Mouse (Mus musculus) adrenal gland, postnatal 10 days (tissue): ENCODE measurements around the gene Nr0b2. TPM values are rescaled to one million over a fixed set of nuclear protein-coding genes. Genes with fewer than 3 reads are reported as not detected.
"Not testable (repeated sequence)": the region's sequence is repeated elsewhere in the genome, so short reads cannot be mapped to it uniquely, and the experiment has no call there.

ENCODE experiments used
- DNase-seq: peaks from one replicate; pipeline ENCODE4 v3.0.0; 2021; ENCODE audit warnings: mixed read lengths
- long read RNA-seq, 2 experiments: library from polyadenylated mRNA; stranded (forward); transcript quantifications; one replicate each; pipeline ENCODE4 v2.0.0; 2021
- total RNA-seq, 2 experiments: library from RNA; stranded (reverse); gene quantifications; 2 replicates each; pipeline ENCODE4 v1.2.3; 2021

Gene Nr0b2
- total RNA-seq = 10 to 100 TPM; 18.0 to 19.3 TPM
- long read RNA-seq, experiment 1, transcript Nr0b2-201 (2 exons, 1,132 nt) = major isoform, 46 of 56 reads
- long read RNA-seq, experiment 1, partial matches to known transcripts = 3 of 56 reads
- long read RNA-seq, experiment 1, other reads (novel, unspliced or antisense) = 7 of 56 reads
- long read RNA-seq, experiment 2, transcript Nr0b2-201 (2 exons, 1,132 nt) = major isoform, 19 of 24 reads
- long read RNA-seq, experiment 2, partial matches to known transcripts = 2 of 24 reads
- long read RNA-seq, experiment 2, other reads (novel, unspliced or antisense) = 3 of 24 reads

- peak; percentile 84 for DNase-seq
Measured at GRCm38 (mm10) chr4:133552768-133553447, at the start of gene Nr0b2. Nr0b2 (plus strand) TSS chr4:133553376.

DNA sequence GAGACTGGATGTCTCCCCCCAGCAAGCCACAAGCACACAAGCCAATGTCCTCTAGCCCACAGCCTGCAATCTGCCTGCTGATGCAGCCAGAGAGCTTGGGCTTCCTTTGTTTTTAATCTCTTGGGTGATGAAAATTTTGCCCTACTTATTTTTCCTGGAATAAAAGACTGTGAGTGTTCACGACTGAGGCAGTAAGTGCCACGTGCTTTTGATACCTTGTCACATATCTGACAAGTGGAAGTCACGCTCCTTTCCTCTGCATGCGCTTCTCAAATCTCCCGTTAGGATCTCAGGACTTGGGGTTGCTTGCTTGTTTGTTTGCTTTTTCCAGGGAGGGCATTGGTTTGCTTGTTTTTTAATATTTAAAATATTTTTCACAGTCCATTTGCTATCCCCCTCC lies 48.9 kb upstream of the Nr0b2 start:
- no peak for DNase-seq

DNA sequence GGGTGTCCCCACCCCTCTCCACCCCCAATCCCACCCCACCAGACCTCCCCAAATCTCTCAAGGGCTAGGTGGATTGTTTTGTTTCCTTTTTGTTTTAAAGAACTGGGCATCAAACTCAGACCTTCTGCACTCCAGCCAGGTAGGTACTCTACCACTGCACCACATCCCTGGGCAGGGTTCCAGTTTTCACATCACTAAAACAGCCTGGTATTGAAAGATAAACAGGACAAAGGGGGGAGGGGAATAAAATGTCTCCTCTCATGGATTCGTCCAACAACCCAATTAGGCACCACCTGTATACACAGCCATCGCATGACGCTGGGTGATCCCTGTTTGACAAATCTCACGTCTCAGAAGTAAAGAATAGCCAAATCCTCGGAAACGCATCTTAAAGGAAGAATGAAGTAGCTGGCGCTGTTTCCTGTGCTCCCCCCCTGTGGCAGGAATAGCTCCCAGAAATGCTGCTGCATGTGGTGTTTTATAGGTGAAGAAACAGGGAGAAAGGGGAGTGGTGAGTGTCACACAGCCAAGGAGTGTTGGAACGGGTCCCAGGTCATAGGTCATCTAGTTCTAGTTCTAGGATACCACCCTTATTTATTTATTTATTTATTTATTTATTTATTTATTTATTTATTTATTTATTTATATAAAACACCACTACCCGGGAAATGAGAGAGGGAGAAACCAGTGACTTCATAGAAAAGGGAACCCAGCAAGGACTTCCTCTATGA lies 48.3 kb upstream of the Nr0b2 start:
- no peak for DNase-seq

- no peak for DNase-seq
Measured at GRCm38 (mm10) chr4:133506573-133506972, 46.6 kb upstream of the Nr0b2 start.

DNA sequence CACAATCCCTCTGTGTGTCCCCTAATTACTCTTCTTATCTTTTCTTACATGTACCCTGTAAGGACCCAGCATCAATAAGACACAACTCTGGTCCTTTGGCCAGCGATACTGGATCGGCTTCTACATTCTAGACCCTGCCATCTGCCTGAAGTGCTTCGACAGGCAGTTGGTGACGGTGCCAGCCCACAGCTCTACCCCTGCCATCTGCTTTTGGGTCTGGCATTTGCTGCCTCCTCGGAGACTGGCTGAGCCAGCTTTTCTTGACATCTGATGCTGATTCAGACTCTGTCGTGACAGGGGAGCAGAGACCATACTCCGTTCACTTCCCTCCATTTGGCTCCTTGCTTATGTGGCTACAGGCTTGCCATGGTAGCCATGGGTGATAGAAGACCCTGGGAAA lies 44.2 kb upstream of the Nr0b2 start:
- DNase-seq = no peak

- no peak for DNase-seq
Measured at GRCm38 (mm10) chr4:133511050-133511449, 42.1 kb upstream of the Nr0b2 start.

DNA sequence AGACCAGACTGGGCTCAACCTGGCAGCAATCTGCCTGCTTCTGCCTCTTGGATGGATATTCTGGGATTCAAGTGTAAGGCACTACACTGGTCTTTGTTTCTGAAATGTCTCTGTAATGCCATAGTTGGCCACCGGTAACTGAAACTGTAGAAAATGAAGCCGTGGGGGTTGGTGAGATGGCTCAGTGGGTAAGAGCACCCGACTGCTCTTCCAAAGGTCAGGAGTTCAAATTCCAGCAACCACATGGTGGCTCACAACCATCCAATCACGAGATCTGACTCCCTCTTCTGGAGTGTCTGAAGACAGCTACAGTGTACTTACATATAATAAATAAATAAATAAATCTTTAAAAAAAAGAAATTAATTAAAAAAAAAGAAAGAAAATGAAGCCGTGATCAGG lies 40.7 kb upstream of the Nr0b2 start:
- DNase-seq = not testable (repeated sequence)

- peak; percentile 84 for DNase-seq
Measured at GRCm38 (mm10) chr4:133512972-133513371, 40.2 kb upstream of the Nr0b2 start.

DNA sequence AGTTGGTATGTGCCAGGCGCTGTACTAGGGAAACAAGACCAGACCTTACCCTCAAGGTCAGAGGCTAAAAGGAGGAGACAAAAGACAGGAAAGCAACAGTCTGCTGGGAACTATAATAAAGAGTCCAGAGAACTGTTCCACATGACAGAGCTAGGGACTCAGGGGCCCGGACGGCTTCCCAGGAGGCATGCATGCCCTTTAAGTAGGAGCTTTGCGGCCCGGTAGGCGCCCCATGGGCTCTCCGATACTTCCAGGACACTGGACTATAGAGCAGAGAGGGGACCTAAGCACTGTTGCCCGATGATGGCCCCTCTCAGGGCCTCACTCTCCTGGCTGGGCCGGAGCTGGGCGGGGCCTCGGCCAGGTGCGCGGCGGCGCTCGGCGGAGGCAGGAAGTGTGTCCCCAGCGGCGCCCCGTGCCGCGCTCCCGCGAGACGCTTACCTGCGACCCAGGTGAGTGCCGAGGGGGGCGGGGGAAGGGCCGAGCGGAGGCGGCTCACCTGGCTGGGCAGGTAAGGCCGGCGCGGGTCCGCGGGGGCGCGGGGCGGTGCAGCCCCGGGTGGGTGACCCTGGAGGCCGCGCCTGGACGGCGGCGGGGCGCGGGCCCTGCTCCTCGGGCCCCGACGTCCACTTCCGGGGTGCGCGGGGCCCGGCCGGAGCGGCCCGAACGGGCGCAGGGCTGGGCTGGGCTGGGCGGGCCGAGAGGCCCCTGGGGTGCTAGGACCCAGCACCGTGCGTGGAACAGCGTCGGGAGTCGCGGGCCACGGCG lies 34.4 kb upstream of the Nr0b2 start, which contains the start of gene Kdf1:
Gene Kdf1, plus strand, starts transcription at position 363 of the 768 bp plus-strand sequence.
- peak; percentile 21 for DNase-seq

GRCm38 (mm10) chr4:133519369-133519665 lies 33.9 kb upstream of the Nr0b2 start:
- peak; percentile 53 for DNase-seq

DNA sequence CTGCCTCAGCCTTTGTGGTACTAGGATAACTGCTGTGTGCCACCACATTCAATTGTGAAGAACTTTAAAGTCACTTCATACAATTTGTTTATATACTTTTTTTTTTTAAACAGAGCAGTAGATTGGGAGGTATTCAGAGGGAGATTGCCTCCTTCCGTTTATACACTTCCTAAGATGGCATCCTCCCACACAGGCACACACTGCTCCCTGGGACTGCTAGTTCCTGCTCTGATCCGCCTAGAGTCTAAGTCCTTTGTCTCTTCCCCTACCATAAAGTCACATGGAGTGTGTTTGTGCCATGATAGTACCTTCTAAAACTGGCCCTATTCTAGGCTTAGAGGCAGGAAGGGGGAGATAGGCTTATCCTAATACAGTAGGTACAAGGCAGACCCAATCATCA lies 31.7 kb upstream of the Nr0b2 start:
- DNase-seq = no peak

DNA sequence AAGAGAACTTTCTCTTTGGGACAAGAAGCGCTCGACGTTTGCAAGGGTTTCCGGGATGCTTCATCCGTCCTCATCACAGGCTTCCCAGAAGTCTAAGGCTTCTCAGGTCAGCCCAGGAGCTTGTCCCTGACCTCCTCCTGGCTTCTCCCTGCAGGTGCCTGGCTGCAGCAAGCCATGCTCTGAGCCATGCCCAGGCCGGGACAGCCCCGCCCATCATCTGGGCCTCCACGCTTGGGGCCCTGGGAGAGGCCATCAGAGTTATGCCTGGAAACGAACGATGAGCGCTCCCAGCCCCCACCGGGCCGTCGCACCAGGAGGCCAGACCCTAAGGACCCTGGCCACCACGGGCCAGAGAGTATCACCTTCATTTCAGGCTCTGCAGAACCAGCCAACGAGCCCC lies 25.4 kb upstream of the Nr0b2 start:
- no peak for DNase-seq

DNA sequence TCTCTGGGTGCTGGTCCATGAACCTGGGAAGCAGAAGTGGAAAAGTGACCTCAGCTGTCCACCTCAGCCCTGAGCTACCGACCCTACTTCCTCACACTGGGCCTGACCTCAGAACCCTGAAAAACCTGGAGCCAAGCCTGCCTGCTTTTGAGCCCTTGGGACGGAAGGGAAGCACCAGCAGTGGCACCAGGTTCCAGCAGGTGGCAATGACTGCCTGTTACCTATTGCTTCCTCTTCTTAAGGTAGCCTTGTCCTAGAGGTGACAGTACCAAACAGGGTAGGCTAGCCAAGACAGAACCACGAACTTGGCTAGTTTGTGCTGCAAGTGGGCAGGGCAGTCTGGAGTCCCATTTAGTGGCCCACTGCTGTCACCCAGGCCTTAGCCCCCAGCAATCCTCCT lies 20.4 kb upstream of the Nr0b2 start:
- DNase-seq = no peak

- DNase-seq = no peak
Measured at GRCm38 (mm10) chr4:133536081-133536480, 17.1 kb upstream of the Nr0b2 start.

DNA sequence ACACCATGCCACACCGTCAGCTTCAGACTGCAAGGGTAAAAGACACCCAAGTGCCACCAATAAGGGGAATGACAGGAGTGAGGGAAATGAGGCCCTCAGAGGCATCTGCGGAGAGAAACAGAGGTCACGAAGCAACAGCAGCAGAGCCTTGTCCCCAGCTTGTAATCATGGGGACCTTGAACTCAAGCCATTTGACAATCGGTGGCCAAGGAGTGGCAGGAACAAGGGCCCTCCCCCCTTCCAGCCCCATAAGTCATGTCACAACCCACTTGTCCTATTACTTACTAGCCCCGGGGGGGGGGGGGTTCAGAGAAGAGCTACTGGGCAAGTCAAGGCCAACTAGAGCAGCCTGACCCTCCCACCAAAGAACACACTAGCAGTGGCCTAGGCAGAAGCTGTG lies 16.5 kb upstream of the Nr0b2 start:
- peak; percentile 63 for DNase-seq

- DNase-seq = peak; percentile 97
Measured at GRCm38 (mm10) chr4:133545272-133546231, 7.6 kb upstream of the Nr0b2 start, which contains the start of gene Nudc. Nudc (minus strand) TSS chr4:133545996.

GRCm38 (mm10) chr4:133552029-133552428 lies 1.1 kb upstream of the Nr0b2 start:
- no peak for DNase-seq

DNA sequence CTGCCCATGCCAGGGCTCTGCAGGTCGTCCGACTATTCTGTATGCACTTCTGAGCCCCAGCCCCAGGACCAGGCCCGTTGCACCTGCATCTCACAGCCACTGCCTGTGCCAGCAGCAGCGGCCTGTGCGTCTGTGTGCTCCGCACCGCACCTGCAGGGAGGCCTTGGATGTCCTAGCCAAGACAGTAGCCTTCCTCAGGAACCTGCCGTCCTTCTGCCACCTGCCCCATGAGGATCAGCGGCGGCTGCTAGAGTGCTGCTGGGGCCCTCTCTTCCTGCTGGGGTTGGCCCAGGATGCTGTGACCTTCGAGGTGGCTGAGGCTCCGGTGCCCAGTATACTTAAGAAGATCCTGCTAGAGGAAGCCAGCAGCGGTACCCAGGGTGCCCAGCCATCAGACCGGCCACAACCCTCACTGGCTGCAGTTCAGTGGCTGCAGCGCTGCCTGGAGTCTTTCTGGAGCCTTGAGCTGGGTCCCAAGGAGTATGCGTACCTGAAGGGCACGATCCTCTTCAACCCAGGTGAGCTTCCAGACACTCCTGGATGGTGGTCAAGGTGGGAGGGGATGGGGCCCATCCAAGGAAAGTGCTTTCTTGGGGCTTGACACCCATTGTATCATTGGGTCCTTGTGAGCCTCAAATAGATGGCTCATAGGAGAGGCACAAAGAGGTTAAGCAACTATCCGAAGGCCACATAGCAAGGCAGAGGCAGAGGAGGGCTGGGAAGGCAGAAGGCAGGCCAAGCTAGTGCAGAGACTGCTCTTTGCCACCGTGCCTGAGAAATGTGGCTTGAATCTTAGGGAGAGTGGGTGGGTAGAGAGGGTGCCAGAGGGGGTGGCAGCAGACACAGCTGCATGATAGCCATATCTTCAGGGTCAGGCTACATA lies 513 bp downstream of the Nr0b2 start:
- peak; percentile 42 for DNase-seq

GRCm38 (mm10) chr4:133557041-133557717 lies 4.0 kb downstream of the Nr0b2 start:
- peak; percentile 26 for DNase-seq

DNA sequence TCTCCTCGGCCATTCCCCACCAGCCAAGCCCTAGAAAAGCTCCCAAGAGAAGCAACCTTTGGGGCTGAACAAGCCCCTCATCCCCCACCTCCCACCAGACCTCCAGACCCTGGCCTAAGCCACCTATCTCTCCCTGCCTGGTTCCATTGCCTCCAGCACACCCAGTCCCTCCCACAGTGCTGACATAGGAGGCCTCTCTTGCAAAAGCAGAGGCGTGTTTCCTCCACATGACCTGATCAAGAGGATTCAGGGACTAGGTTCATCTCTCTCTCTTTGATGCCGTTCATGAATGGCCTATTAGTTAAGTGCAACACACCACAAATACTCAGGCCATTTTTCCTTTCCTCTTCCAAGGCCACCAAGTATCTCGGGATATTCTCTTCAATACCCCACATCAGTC lies 6.7 kb downstream of the Nr0b2 start:
- no peak for DNase-seq
